Mouse (Mus musculus) natural killer cell, adult 2 months (primary cell): ENCODE results near the gene Plekhm1.
A peak's percentile ranks its signal among the peaks of the same experiment; 100 is the strongest.
"Not testable (repeated sequence)": the region's sequence is repeated elsewhere in the genome, so short reads cannot be mapped to it uniquely, and the experiment has no call there.

ENCODE experiments used
- DNase-seq, 2 experiments: peaks; one replicate each; pipeline ENCODE4 v3.0.0; 2022; ENCODE audit warnings: low spot score in 2 of 2

Gene Plekhm1

DNA sequence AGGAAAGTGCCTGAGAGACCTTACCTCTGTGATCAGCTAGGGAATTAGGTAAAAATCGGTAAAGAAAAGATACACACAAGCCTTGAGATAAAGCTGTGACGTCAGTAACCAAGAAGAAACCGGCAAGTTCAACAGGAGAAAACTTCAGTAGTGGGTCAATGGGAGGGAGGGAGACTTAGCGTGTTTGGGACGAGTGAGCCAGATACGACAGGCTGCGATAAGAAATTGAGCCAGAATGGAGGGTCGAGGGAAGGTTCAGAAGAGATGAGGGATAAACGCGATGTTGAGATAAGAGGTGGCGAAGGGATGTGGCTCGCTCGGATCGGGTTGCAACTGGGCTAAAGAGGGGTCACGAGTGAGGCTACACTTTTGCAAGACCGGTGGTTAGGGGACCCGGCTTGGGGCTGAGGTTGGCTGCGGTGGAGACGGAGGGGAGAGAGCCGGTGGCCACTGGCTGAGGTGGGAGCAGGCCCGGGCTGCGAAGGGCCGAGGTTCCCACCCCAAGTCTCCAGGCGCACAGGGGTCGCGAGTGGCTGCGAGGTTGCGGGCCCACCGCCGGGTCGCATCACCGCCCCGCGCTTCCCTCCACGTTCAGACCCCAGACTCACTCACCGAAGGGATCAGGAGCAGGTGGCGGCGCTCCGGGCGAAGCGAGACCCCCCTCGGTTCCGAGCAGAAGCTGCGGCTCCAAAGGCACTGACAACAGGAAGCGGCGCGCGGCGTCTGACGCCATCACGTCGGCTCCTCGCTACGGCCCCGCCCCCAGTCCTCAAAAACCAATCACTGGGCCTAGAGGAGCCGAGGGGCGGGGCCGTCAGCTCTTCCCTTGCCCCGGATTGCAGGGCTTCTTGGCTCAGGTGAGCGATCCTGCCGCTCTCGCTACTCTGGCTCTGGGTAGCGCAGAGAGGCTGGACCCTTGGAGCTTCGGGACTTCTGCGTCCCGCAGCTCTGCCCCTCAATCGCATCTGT lies at the start of gene Plekhm1:
Gene Plekhm1 (minus strand): TSS at position 707 of the 969 bp plus-strand sequence.
- DNase-seq, result peak; percentile 90 to 95

DNA sequence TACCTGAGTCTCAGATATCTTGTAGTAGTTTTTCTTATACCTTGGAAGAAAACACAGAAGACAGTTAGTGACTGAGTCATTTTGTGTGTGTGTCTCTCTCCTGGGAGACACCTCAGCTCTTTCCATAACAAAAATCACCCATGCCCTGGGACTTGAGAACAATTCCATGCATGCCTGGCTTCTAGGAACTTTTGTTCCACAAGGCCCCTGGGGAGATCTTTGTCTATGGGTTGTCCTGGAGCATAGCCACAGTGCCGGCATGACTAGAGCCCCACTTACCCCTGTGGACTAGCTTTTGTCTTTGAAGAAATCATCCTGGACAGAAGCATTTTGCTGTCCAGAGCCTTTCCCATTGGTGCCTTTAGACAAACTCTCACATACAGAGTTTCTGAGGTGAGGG lies 38.6 kb upstream of the Plekhm1 start:
- not testable (repeated sequence) for DNase-seq

DNA sequence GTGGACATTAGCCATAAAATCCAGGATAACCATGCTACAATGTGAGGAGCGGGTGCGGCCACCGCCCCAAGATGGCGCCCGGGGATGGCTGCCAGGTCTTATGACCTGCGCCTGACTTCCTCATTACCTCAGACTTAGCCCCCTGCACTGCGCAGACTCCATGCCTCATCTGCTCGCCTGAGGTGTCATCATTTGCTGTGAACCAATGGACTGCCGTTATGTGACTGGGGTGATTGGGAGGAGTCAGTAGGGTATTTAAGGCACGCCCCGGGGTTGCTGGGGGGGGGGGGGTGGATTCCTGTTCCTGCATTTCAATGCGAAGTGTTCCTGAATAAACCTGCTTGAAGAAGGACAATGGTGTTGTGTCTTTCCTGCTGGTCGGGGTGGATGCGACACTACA lies 37.2 kb upstream of the Plekhm1 start:
- not testable (repeated sequence) for DNase-seq

DNA sequence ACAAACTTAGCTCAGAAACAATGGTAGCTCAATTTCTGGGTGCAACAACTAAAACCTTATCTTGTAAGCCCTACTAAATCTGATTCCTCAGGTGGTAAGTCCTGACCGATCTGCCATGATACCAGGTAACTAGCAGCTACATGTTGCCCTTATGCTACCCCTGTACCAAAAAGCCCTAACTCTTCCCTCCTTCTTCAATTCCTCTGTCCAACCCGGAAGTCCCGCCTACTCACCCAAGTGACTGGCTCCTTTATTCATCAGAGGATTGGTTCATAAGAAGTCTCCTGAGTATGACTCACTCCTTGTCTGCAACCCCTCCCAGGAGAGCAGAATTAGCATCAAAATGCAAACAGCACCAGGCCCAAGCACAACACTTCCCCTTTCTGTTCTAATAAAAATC lies 31.2 kb upstream of the Plekhm1 start:
- DNase-seq, result peak in 1 of 2 experiments; percentile 61

DNA sequence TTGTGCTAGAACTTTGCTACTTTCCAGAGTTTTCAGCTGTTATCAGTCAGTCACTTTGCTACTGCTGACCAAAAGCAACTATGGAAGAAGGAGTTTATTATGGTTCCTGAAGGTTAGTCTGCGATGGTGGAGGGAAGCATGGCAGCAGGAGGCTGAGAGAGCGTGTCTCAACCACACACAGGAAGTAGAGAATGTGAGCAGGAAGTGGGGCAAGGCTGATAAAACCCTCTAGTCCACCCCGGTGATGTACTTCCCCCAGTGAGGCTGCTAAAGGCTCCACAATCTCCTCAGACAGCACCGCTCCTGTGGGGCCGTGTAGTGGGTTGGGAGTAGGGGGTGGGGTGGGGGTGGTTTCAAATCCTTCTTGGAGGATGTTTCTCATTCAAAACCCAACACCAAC lies 23.8 kb upstream of the Plekhm1 start:
- peak in 1 of 2 experiments; percentile 33 for DNase-seq

DNA sequence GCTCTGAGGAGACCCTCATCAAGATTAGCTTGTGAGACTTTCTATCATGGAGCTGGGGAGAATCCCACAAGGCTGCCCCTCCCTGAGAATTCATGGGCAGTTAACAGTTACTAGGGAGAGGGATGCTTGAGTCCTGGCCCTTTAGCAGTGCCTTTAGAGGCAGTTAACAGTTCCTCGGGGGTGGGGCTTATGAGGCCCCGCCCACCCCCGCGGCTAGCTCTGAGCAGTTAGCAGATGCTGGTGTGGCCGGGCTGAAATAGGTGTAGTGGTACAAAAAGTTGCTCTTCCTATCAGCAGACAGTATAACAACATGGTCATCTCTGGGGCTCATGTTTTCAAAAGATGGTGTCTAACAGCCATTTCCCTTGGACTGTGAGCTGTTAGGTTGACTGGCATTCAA lies 12.5 kb upstream of the Plekhm1 start:
- no peak for DNase-seq

DNA sequence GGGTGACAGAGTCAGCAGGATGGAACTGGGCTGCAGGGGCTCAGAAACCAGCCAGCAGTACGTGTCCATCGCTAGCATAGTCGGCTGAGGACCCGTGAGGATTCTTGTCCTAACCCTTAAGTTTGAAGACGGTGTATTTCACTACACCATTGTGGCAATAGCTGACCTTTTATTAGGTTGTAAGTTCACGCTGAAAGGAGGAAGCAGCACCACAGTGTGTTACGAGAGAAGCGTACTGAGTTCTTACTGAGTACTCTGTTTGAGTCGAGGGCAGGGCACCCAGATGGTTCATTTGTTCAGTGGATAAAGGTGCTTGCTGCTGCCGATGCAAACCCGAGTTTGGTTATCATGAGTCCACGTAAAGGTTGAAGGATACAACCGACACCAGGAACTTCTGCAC lies 7.2 kb upstream of the Plekhm1 start:
- DNase-seq, result no peak

DNA sequence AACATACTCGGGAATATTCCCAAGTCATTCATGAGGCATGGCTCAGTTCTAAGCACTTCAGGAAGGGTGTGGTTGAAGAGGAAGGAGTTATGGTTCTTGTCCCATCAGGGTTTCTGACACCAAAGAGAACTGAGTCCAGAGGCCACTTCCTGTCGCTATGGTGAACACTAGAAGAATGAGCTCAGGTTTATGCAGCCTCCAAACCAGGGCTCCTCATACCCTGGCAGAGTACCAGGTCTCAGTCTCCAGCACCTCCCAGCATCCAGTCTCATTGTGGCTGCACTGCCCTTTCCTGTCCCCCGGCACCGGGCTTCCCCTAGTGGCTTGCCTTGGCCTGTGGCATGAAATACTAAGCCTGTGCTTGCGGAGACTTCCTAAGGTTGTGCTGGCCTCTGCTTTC lies 6.7 kb upstream of the Plekhm1 start:
- DNase-seq, result no peak

DNA sequence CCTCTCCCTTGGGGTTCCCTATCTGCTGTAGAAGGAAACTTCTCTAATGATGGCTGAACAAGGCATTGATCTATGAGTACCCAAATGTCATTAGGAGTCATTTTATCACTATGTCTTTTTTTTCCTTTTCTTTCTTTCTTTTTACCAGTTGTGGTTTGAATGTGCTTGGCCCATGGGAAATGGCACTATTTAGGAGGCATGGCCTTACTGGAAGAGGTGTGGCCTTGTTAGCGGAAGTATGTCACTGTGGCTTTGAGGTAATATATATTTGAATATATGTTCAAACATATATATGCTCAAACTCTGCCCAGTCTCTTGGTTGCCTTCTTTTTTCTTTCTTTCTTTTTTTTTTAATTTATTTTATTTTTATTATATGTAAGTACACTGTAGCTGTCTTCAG lies 1.0 kb upstream of the Plekhm1 start:
- peak in 1 of 2 experiments; percentile 35 for DNase-seq

DNA sequence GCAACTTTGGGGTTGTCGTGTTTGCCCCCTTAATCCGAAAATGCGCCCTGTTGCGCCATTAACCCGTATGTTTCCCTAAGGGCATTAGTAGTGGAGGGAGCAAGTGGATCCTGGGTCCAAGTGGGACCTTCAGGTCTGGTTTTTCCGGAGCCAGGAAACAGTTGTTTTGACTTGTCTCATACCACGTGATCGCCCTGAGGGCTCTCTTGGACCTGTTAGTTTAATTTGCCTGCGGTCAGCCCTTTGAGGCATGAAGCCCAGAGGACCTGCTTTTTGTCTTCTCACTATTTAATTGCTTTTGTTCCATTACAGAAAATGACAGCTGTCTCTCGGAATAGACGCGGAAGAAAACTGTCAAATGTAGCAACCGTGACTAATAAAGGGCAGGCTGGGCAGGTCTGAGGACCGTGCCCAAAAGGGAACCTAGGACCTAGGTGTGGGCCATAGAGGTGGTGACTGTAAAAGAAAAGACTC lies 500 bp upstream of the Plekhm1 start:
- DNase-seq, result peak; percentile 40 to 79

DNA sequence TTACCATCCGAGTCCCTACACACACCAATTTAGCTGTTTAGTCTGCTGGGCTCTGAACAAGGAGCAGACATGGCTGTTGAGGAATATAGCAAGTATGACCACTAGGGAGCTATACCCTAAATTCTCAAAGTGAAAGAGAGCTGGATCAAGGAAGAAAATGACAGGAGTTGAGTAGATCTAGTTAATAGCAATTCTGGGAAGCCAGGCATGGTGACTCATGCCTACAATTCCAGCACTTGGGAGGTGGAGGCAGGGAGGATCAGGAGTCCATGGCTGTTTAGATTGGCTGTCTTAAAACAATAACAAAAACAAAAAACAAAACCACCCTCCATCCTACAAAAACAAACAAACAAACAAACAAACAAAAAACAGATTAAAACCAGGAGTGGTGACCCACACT lies 1.2 kb downstream of the Plekhm1 start:
- no peak for DNase-seq

DNA sequence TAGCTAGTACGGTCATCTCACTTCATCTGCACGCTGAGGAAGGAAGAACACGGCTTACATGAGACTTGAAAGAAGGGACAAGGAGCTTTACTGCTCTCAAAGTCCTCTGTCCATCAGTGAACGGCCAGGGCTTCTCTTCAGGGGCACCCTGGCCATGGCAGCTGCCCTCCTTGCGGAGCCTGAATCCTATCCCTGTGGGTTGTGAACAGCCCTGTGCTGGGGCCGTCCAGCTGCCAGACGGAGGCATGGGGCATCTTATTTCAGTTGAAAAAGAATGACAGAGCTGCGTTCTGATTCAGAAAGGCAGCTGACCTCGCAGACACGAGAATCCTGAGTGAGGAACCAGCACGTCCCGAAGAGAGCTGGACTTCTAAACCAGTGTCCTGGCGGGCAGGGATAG lies 3.6 kb downstream of the Plekhm1 start:
- DNase-seq, result no peak

DNA sequence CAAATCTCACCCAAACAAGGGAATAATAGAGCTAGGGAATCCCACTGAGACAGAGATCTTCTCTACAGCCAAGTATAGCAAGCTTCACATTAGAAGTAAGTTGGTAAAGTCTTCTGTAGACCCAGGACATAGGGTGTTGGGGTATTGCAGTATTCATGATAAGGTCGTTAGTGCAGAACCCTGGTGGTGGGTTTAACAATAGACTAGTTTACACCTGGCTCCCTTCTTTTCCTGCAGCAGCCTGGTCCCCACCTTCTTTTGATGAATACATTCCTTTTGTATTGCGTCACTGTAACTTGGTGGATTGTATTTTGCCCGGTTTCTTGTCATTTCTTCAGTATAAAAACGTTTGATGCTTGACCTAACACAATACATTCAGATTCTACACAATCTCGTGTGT lies 5.4 kb downstream of the Plekhm1 start:
- not testable (repeated sequence) for DNase-seq

DNA sequence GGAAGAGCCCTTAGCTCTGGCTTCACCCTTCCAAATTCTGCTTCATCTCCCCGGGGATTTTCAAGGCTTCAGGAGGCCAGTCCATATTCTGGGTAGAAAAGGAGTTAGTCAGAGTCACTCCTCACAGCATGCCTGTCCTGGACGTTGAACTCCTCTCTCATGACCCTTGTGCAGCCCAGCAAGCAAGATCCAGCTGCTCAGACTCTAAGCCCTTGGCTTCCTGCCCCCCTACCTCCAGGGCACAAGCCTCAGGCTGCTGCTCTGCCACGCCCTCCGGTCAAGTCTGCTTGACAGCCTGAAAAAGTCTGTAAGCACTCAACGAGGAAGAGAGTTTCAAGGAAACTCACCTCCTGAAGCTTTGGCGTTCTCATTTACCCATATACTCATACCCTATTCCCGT lies 5.9 kb downstream of the Plekhm1 start:
- DNase-seq, result no peak

DNA sequence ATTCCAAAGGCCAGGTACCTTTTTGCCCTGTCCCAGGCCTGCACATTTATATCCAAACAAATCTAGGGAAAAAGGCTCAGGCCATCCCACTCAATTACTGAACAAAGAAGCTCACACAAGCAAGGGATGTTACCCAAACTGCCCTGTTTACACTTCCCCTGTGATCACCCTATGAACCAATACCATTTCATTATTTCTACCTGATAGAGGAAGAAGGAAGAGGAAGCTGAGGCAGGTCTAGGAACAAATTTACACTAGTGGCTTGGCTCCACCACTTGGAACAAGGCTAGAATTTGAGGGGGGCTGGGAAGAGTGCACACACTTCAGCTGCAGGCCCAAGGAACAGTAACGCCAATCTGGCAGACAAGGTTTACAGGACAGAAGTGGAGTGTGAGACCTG lies 6.7 kb downstream of the Plekhm1 start:
- no peak for DNase-seq

DNA sequence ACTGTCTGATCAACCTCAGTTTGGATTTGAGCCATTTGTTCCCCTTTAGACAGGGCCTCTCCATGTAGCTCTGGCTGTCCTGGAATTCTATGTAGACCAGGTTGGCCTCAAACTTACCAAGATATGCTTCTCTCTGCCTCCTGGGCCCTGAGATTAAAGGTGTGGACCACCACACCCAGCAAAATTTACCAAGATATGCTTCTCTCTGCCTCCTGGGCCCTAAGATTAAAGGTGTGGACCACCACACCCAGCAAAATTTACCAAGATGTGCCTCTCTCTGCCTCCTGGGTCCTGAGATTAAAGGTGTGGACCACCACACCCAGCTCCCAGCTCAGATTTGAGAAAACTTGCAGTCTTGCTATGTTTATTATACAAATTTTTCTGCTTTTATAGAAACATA lies 7.9 kb downstream of the Plekhm1 start:
- DNase-seq, result no peak

DNA sequence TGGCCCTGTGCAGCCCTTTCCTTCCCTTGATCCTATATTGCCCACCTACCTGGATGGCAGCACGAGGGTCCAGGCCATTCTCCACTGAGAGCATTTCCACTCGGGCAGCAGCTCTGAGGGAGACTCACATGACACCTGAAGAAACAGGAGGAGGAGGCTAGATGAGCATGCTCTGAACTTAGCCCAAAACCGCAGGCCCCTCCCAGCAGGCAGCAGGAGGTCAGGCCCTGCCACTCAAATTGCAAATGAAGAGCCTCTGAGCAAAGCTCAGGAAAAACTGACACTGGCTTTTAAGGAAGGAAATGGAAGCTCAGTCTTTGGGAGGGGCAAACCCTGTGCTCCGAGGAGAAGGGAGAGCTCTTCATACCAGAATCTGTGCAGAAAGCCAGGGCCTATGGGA lies 8.7 kb downstream of the Plekhm1 start:
- DNase-seq, result no peak

DNA sequence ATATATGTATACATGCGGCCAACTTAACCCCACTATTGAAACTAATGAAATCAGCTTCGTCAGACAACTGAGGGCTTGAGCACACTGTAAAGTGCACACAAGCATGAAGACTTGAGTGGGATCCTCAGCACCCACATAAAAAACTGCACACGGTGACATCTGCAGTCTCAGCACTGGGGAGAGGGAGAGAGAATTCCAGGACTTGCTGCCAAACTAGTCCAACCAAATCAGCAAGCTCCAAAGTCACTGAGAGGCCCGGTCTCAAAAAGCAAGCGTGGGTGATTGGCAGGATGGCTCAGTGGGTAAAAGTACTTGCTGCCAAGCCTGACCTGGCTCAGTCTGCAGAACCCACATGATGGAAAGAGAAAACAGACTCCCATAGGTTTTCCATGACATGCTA lies 9.7 kb downstream of the Plekhm1 start:
- no peak for DNase-seq

DNA sequence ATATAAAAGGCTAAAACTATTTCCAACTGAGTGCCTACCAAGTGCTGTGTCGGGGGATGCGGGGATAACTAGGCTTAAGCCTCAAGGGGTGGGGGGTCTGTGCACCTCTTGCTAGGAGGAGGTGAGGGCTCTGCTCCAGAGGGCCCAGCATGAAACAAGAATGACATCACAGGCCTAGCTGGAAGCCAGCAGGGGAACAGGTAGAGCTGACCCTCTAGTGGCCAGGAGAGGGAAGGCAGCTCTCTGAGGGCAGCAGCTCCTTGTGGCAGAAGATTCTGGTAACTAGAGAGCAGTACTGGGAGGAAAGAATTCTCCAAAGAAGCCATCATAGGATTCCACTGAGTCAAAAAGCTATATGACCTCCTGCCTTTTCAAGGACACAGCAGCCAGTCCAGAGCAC lies 10.3 kb downstream of the Plekhm1 start:
- peak; percentile 39 to 61 for DNase-seq

DNA sequence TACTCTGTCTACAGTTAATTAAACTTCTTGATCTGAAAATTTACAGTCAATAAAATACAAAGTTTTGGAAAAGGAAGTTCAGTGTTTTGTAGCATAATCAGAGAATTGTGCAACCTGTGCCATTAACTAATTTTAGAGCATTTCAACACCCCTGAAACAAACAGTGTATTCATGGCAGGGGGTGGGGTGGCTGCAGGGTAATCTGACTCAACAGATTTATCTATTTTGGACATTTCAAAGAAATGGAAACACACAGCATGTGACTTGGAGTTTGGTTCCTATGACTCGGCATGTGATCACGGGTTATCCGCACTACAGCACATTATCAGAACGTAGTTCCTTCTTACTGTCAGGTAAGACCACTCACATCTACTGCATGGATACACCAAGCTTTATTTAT lies 12.5 kb downstream of the Plekhm1 start:
- no peak for DNase-seq

DNA sequence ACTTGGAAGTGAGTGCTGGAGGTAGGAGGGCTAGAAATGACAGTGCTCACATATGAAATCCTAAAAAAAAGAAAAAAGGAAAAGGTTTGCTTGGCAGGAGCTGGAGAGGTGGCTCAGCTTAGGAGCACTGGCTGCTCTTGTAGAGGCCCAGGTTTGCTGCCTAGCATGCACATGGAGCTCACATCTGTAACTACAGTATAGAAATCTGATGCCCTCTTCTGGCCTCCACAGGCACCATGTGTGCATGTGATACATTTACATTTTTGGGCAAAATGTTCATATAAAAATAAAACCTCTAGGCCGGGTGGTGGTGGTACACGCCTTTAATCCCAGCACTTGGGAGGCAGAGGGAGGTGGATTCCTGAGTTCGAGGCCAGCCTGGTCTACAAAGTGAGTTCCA lies 13.4 kb downstream of the Plekhm1 start:
- no peak for DNase-seq

DNA sequence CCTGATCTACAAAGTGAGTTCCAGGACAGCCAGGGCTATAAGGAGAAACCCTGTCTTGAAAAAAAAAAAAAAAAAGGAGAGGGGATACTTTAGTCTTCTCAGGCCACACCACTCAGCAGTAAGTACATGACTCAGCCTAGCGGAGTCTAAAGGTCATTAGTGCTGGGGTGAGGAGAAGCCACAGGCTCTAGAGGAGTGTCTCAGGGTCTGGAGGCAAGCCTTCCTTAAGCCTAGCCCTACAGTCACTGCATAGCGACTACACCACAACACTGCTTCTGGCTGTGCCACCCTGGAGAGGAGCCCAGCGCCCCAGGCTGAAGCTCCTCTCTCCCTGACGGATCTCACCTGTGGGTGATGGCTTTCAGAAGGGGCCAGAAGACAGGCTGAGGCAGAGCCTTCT lies 15.8 kb downstream of the Plekhm1 start:
- no peak for DNase-seq

DNA sequence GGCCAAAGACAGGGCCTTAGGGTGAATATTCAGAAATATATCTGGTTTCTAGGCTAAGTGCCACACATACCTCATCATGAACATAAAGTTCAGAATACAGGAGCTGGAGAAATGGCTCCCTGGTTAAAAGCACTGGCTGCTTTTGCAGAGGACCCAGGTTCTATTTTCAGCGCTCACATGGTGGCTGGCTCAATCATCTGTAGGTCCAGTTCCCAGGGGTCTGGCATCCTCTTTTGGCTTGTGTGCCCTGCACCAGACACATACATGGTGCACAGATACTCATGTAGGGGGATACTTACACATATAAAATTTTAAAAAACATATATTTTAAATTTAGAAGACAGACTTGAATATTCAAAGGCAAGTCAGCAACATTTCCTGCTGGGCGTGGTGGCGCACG lies 16.3 kb downstream of the Plekhm1 start:
- DNase-seq, result no peak

DNA sequence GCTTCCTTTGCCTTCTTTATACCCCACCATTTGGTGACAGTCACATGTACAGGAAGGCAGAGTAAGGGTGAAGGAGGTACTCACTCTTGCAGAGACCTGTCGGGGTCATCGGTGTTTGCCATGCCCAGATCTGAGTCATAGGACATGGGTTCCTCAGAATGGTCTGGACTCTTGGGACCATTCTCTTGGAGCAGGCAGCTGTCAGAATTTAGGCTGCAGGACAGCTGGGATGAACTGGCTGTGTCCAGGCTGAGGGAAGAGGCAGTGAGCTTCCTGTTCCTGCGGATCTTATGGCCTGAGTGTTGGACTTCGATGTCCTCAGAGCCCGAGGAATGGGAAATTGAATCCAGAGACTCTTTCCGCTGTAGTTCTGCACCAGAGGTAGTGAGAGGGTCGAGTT lies 17.9 kb downstream of the Plekhm1 start:
- no peak for DNase-seq
